Mouse (Mus musculus) stomach, postnatal 0 days (tissue): ENCODE results near the gene Zfand5.

ENCODE experiments used
- CTCF ChIP-seq: IDR thresholded peaks from 2 replicates; pipeline ENCODE4 v1.5.1; 2016; ENCODE audit warnings: antibody characterized with exemption, low read depth, mild to moderate bottlenecking, moderate library complexity
- EP300 ChIP-seq: optimal IDR thresholded peaks from 2 replicates; pipeline ENCODE3; 2016; ENCODE audit warnings: antibody characterized with exemption

DNA sequence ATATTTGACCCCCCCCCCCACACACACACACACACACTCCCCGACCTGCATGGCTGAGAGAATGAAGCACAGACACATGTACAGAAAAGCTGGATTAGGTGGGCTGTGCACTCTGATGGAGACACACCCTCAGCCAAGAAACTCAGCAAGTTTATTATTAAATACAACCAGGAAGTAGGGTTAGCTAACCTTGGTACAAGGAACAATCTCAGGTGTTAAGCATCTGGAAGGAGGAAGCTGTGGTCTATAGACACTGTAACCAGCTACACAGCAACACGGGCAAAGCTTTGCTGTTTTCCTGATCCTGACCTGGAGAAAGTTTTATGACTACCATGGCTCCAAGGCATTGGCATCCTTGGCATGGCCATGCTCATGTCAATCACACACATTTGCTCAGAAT lies 12.6 kb upstream of the Zfand5 start:
- TF ChIP-seq CTCF (no peak), EP300 (no peak)
